Mouse (Mus musculus): ENCODE measurements around the gene Gm6525. TPM values are rescaled to one million over a fixed set of nuclear protein-coding genes. Genes with fewer than 3 reads are reported as not detected.
A peak's percentile ranks its signal among the peaks of the same experiment; 100 is the strongest.

The Gm6525 gene
- total RNA-seq, 2 experiments from 2014 or later, result not detected

- no peak for TF ChIP-seq CTCF (IDR thresholded peaks at IDR 0.05)
- intact Hi-C loops (cut with DNase I), result loop anchor here (10.0 kb wide), 1 partner anchor 367 kb away; no protein-coding TSS in a partner anchor
- Histone ChIP-seq H3K27ac (no peak overlapping the region), H3K4me3 (no peak overlapping the region)
- DNase-seq, result no peak
Observed at GRCm38 (mm10) chr3:84177834-84178233, 3.9 kb downstream of the Gm6525 start.

- Histone ChIP-seq H3K27ac (no peak overlapping the region), H3K4me3 (no peak overlapping the region)
- no peak for TF ChIP-seq CTCF (IDR thresholded peaks at IDR 0.05)
- intact Hi-C loops (cut with DNase I), result no loop called here
- DNase-seq, result no peak
Observed at GRCm38 (mm10) chr3:84180304-84180703, 6.4 kb downstream of the Gm6525 start.

- no peak for TF ChIP-seq CTCF (IDR thresholded peaks at IDR 0.05)
- intact Hi-C loops (cut with DNase I), result no loop called here
- no peak for DNase-seq
- no peak overlapping the region for H3K4me3 ChIP-seq
- H3K27ac ChIP-seq, result no peak overlapping the region
Observed at GRCm38 (mm10) chr3:84181102-84181501, 7.2 kb downstream of the Gm6525 start.

- DNase-seq, result no peak
- no peak for TF ChIP-seq CTCF (IDR thresholded peaks at IDR 0.05)
- H3K27ac ChIP-seq, result no peak overlapping the region
- intact Hi-C loops (cut with DNase I), result no loop called here
- H3K4me3 ChIP-seq, result no peak overlapping the region
Observed at GRCm38 (mm10) chr3:84181717-84182116, 7.8 kb downstream of the Gm6525 start.

GRCm38 (mm10) chr3:84189629-84190173 lies 15.8 kb downstream of the Gm6525 start:
- H3K4me3 ChIP-seq, result peak overlapping the region; percentile 70

GRCm38 (mm10) chr3:84190513-84191061 lies 16.7 kb downstream of the Gm6525 start:
- no peak for TF ChIP-seq CTCF (IDR thresholded peaks at IDR 0.05)
- no peak for DNase-seq
- peak overlapping the region; percentile 70 for H3K4me3 ChIP-seq
- H3K27ac ChIP-seq, result peak overlapping the region; percentile 28; the same call in 1 of the 2 replicates
- intact Hi-C loops (cut with DNase I), result loop anchor here (5.0 kb wide), 1 partner anchor 37 kb away; no protein-coding TSS in a partner anchor

More at GRCm38 (mm10) chr3:84189629-84190173, 15.8 kb downstream of the Gm6525 start:
- intact Hi-C loops (cut with DNase I), result loop anchor here (5.0 kb wide), 1 partner anchor 38 kb away; no protein-coding TSS in a partner anchor
- DNase-seq, result no peak
- no peak overlapping the region for H3K27ac ChIP-seq
- no peak for TF ChIP-seq CTCF (IDR thresholded peaks at IDR 0.05)

GRCm38 (mm10) chr3:84191141-84191881 lies 17.4 kb downstream of the Gm6525 start:
- TF ChIP-seq CTCF (IDR thresholded peaks at IDR 0.05), result no peak
- H3K4me3 ChIP-seq, result peak overlapping the region; percentile 70
- no peak overlapping the region for H3K27ac ChIP-seq
- DNase-seq, result no peak
- intact Hi-C loops (cut with DNase I), result loop anchor here (5.0 kb wide), 1 partner anchor 36 kb away; no protein-coding TSS in a partner anchor

- Histone ChIP-seq H3K27ac (no peak overlapping the region), H3K4me3 (no peak overlapping the region)
- intact Hi-C loops (cut with DNase I), result loop anchor here (5.0 kb wide), 1 partner anchor 33 kb away; no protein-coding TSS in a partner anchor
- no peak for DNase-seq
- TF ChIP-seq CTCF (IDR thresholded peaks at IDR 0.05), result no peak
Observed at GRCm38 (mm10) chr3:84193881-84194280, 20.0 kb downstream of the Gm6525 start.

- no peak for TF ChIP-seq CTCF (IDR thresholded peaks at IDR 0.05)
- no peak for DNase-seq
- intact Hi-C loops (cut with DNase I), result no loop called here
- no peak overlapping the region for H3K27ac ChIP-seq
- no peak overlapping the region for H3K4me3 ChIP-seq
Observed at GRCm38 (mm10) chr3:84198229-84198628, 24.3 kb downstream of the Gm6525 start.

GRCm38 (mm10) chr3:84199516-84199915 lies 25.6 kb downstream of the Gm6525 start:
- intact Hi-C loops (cut with DNase I), result no loop called here
- DNase-seq, result no peak
- Histone ChIP-seq H3K27ac (no peak overlapping the region), H3K4me3 (no peak overlapping the region)
- no peak for TF ChIP-seq CTCF (IDR thresholded peaks at IDR 0.05)

GRCm38 (mm10) chr3:84200559-84201420 lies 26.9 kb downstream of the Gm6525 start:
- DNase-seq, result peak; percentile 56
- intact Hi-C loops (cut with DNase I), result no loop called here

GRCm38 (mm10) chr3:84204640-84205039 lies 30.7 kb downstream of the Gm6525 start:
- no peak for DNase-seq
- no peak for TF ChIP-seq CTCF (IDR thresholded peaks at IDR 0.05)
- intact Hi-C loops (cut with DNase I), result no loop called here
- Histone ChIP-seq H3K4me3 (no peak overlapping the region), H3K27ac (no peak overlapping the region)

More at GRCm38 (mm10) chr3:84200559-84201420, 26.9 kb downstream of the Gm6525 start:
- H3K4me3 ChIP-seq, result no peak overlapping the region
- TF ChIP-seq CTCF (IDR thresholded peaks at IDR 0.05), result no peak
- no peak overlapping the region for H3K27ac ChIP-seq

Data from gastrocnemius, adult 2 months (tissue).